Mouse (Mus musculus): ENCODE results near the gene Vopp1. TPM values are rescaled to one million over a fixed set of nuclear protein-coding genes. Genes with fewer than 3 reads are reported as not detected.

Vopp1 gene
- polyA plus RNA-seq, 1 experiment from 2014 or later, result 91.4 TPM

GRCm38 (mm10) chr6:57767112-57767868 is 57.7 kb downstream of the Vopp1 start:
- H3K4me2 ChIP-seq (ENCODE audit: low read depth, low read length), result no peak overlapping the region
- 90% methylated on average over 8 of the region's 8 CpGs for WGBS
- no peaks in the 10 kb centered on the region for H3K4me1 ChIP-seq (ENCODE audit: control insufficient read depth, insufficient read depth, low read length)
- ATAC-seq (ENCODE audit: low read depth), result no peak
- no peaks in the 10 kb centered on the region for H3K27me3 ChIP-seq (ENCODE audit: control insufficient read depth, insufficient read depth, low read length)
- H3K9me3 ChIP-seq (ENCODE audit: control insufficient read depth, low read length), result no peaks in the 10 kb centered on the region
- no peak overlapping the region for H3K9ac ChIP-seq (replicated peaks; ENCODE audit: low read depth, low read length)
- H3K27ac ChIP-seq (ENCODE audit: low read depth, low read length), result no peak overlapping the region
- H3K36me3 ChIP-seq (ENCODE audit: control insufficient read depth, insufficient read depth, low read length), result no peaks in the 10 kb centered on the region
- H3K4me3 ChIP-seq (ENCODE audit: low read depth, low read length), result no peak overlapping the region

GRCm38 (mm10) chr6:57766287-57766686 is 58.7 kb downstream of the Vopp1 start:
- no peak overlapping the region for H3K9ac ChIP-seq (replicated peaks; ENCODE audit: low read depth, low read length)
- no peak overlapping the region for H3K4me2 ChIP-seq (ENCODE audit: low read depth, low read length)
- H3K9me3 ChIP-seq (ENCODE audit: control insufficient read depth, low read length), result no peaks in the 10 kb centered on the region
- 100% methylated on average over 1 of the region's 1 CpGs for WGBS
- H3K4me3 ChIP-seq (ENCODE audit: low read depth, low read length), result no peak overlapping the region
- H3K27ac ChIP-seq (ENCODE audit: low read depth, low read length), result no peak overlapping the region
- ATAC-seq (ENCODE audit: low read depth), result no peak
- 0 out of 2 replicates have a peak, but pooled peaks cover 4% of the 10 kb centered on the region for H3K36me3 ChIP-seq (ENCODE audit: control insufficient read depth, insufficient read depth, low read length)
- H3K4me1 ChIP-seq (ENCODE audit: control insufficient read depth, insufficient read depth, low read length), result no peaks in the 10 kb centered on the region
- no peaks in the 10 kb centered on the region for H3K27me3 ChIP-seq (ENCODE audit: control insufficient read depth, insufficient read depth, low read length)

- WGBS, result 63% methylated on average over 3 of the region's 3 CpGs
These were observed 59.7 kb downstream of the Vopp1 start for GRCm38 (mm10) chr6:57765095-57765878.

DNA sequence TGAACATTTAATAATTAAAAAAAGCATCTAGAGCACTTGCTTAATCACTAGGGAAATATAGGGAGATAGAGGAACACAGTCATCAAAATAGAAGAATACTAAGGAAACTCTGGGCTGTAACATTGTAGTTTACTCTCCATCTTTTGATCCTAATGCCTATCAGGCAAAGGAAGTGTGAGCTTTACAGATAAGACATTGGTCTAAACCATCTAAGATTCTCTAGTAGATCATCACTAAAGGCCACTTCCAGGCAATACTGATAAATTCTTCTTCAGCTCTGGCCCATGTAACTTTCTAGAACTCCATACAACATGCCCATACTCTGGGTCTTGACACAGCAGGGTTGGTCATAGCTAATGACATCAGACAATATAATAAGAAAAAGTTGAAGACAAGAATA is 61.9 kb downstream of the Vopp1 start:
- H3K27me3 ChIP-seq (ENCODE audit: control insufficient read depth, insufficient read depth, low read length), result no peaks in the 10 kb centered on the region
- H3K4me3 ChIP-seq (ENCODE audit: low read depth, low read length), result no peak overlapping the region
- H3K27ac ChIP-seq (ENCODE audit: low read depth, low read length), result no peak overlapping the region
- H3K4me1 ChIP-seq (ENCODE audit: control insufficient read depth, insufficient read depth, low read length), result no peaks in the 10 kb centered on the region
- H3K4me2 ChIP-seq (ENCODE audit: low read depth, low read length), result no peak overlapping the region
- ATAC-seq (ENCODE audit: low read depth), result no peak
- H3K9me3 ChIP-seq (ENCODE audit: control insufficient read depth, low read length), result no peaks in the 10 kb centered on the region
- peaks cover 4% of the 10 kb centered on the region; the same call in 1 of the 2 replicates for H3K36me3 ChIP-seq (ENCODE audit: control insufficient read depth, insufficient read depth, low read length)
- no peak overlapping the region for H3K9ac ChIP-seq (replicated peaks; ENCODE audit: low read depth, low read length)

More at GRCm38 (mm10) chr6:57765095-57765878, 59.7 kb downstream of the Vopp1 start:
- peaks cover 4% of the 10 kb centered on the region; the same call in 1 of the 2 replicates for H3K36me3 ChIP-seq (ENCODE audit: control insufficient read depth, insufficient read depth, low read length)
- H3K27me3 ChIP-seq (ENCODE audit: control insufficient read depth, insufficient read depth, low read length), result no peaks in the 10 kb centered on the region
- H3K9ac ChIP-seq (replicated peaks; ENCODE audit: low read depth, low read length), result no peak overlapping the region
- no peak overlapping the region for H3K4me3 ChIP-seq (ENCODE audit: low read depth, low read length)
- no peaks in the 10 kb centered on the region for H3K9me3 ChIP-seq (ENCODE audit: control insufficient read depth, low read length)
- H3K4me2 ChIP-seq (ENCODE audit: low read depth, low read length), result no peak overlapping the region
- H3K27ac ChIP-seq (ENCODE audit: low read depth, low read length), result no peak overlapping the region
- H3K4me1 ChIP-seq (ENCODE audit: control insufficient read depth, insufficient read depth, low read length), result no peaks in the 10 kb centered on the region
- ATAC-seq (ENCODE audit: low read depth), result no peak

- Histone ChIP-seq H3K4me3 (ENCODE audit: low read depth, low read length) (no peak overlapping the region), H3K4me2 (ENCODE audit: low read depth, low read length) (no peak overlapping the region), H3K27me3 (ENCODE audit: control insufficient read depth, insufficient read depth, low read length) (no peaks in the 10 kb centered on the region), H3K27ac (ENCODE audit: low read depth, low read length) (no peak overlapping the region), H3K4me1 (ENCODE audit: control insufficient read depth, insufficient read depth, low read length) (no peaks in the 10 kb centered on the region), H3K9ac (replicated peaks; ENCODE audit: low read depth, low read length) (no peak overlapping the region), H3K9me3 (ENCODE audit: control insufficient read depth, low read length) (no peaks in the 10 kb centered on the region), H3K36me3 (ENCODE audit: control insufficient read depth, insufficient read depth, low read length) (no peaks in the 10 kb centered on the region; the same call in 1 of the 2 replicates)
- no peak for ATAC-seq (ENCODE audit: low read depth)
- WGBS, result 98% methylated on average over 9 of the region's 9 CpGs
These were observed 70.8 kb downstream of the Vopp1 start for GRCm38 (mm10) chr6:57753962-57754759.

- Histone ChIP-seq H3K27ac (ENCODE audit: low read depth, low read length) (no peak overlapping the region), H3K36me3 (ENCODE audit: control insufficient read depth, insufficient read depth, low read length) (no peaks in the 10 kb centered on the region), H3K4me2 (ENCODE audit: low read depth, low read length) (no peak overlapping the region), H3K4me1 (ENCODE audit: control insufficient read depth, insufficient read depth, low read length) (no peaks in the 10 kb centered on the region), H3K9me3 (ENCODE audit: control insufficient read depth, low read length) (no peaks in the 10 kb centered on the region), H3K4me3 (ENCODE audit: low read depth, low read length) (no peak overlapping the region), H3K9ac (replicated peaks; ENCODE audit: low read depth, low read length) (no peak overlapping the region), H3K27me3 (ENCODE audit: control insufficient read depth, insufficient read depth, low read length) (no peaks in the 10 kb centered on the region)
- WGBS, result 97% methylated on average over 2 of the region's 2 CpGs
- no peak for ATAC-seq (ENCODE audit: low read depth)
These were observed 79.2 kb downstream of the Vopp1 start for GRCm38 (mm10) chr6:57745748-57746129.

DNA sequence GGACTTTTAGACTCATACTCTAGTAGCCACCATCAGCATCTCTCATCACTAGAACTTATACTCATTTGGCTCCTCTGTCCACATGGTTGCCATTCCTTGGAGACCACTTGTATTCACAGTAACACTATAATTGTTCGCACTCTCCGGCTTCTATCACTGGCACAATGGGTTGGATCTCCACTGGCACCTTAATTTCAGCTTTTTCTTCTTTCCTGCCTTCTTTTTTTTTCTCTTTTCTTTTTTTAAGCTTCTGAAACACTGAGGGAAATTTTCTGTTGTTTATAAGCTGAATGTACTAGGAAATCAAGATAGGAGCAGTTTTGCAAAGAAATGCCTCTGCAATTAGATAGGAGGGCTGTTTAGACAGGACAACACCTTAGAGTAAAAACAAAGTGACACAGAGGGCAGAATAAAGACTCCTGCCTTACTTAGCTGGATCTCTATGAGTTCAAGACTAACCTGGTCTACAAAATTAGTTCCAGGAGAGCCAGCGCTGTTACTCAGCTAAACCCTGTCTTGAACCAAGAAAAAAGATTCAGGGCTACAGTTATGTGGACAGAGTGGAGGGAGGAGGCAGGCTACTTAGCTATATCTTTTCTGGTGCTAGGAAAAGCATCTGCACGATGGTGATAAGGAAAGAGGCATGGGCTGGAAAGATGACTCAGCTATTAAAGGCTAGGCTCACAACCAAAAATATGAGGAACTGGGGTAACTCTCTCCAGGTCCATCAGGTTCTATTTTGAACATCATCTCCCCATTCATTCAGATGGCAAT is 79.8 kb downstream of the Vopp1 start:
- H3K4me2 ChIP-seq (ENCODE audit: low read depth, low read length), result no peak overlapping the region
- H3K27ac ChIP-seq (ENCODE audit: low read depth, low read length), result no peak overlapping the region
- no peaks in the 10 kb centered on the region for H3K4me1 ChIP-seq (ENCODE audit: control insufficient read depth, insufficient read depth, low read length)
- 94% methylated on average over 4 of the region's 4 CpGs for WGBS
- H3K9ac ChIP-seq (replicated peaks; ENCODE audit: low read depth, low read length), result no peak overlapping the region
- no peaks in the 10 kb centered on the region for H3K9me3 ChIP-seq (ENCODE audit: control insufficient read depth, low read length)
- H3K27me3 ChIP-seq (ENCODE audit: control insufficient read depth, insufficient read depth, low read length), result no peaks in the 10 kb centered on the region
- H3K4me3 ChIP-seq (ENCODE audit: low read depth, low read length), result no peak overlapping the region
- ATAC-seq (ENCODE audit: low read depth), result no peak
- H3K36me3 ChIP-seq (ENCODE audit: control insufficient read depth, insufficient read depth, low read length), result no peaks in the 10 kb centered on the region

DNA sequence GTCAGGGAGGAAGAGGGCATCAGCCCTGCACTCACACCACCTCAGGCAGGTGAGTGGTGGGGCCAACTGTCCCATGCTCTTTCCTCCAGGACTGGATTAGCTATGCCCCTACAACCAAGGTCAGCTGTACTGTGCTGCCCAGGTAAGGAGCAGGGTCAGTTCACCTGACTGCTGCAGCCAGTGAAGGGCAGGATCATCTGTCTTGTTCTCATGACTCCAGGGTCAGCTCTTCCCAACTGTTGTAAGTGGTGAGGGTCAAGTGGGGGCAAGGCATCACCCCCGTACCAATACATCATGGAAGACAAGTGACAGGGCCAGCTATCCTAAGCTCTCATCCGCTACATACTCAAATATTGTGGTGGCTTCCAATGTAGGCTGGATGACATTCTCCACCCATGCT is 80.8 kb downstream of the Vopp1 start:
- Histone ChIP-seq H3K9ac (replicated peaks; ENCODE audit: low read depth, low read length) (no peak overlapping the region), H3K27ac (ENCODE audit: low read depth, low read length) (no peak overlapping the region), H3K4me1 (ENCODE audit: control insufficient read depth, insufficient read depth, low read length) (no peaks in the 10 kb centered on the region), H3K4me2 (ENCODE audit: low read depth, low read length) (no peak overlapping the region), H3K9me3 (ENCODE audit: control insufficient read depth, low read length) (no peaks in the 10 kb centered on the region), H3K36me3 (ENCODE audit: control insufficient read depth, insufficient read depth, low read length) (no peaks in the 10 kb centered on the region), H3K4me3 (ENCODE audit: low read depth, low read length) (no peak overlapping the region), H3K27me3 (ENCODE audit: control insufficient read depth, insufficient read depth, low read length) (no peaks in the 10 kb centered on the region)
- 89% methylated on average over 2 of the region's 2 CpGs for WGBS
- no peak; the same call in 1 of the 2 replicates for ATAC-seq (ENCODE audit: low read depth)
